Mouse (Mus musculus) spleen, postnatal 36 days (tissue): Measurements from ENCODE around the gene Mrps24.

Experiments used
- DNase-seq, 2 experiments: peaks; one replicate each; pipeline ENCODE4 v3.0.0; 2022; ENCODE audit warnings: low spot score in 2 of 2, mixed read lengths in 1 of 2

Gene Mrps24

GRCm38 (mm10) chr11:5706874-5707529 is 8.5 kb downstream of the Mrps24 start:
- peak; percentile 31 to 36 for DNase-seq

DNA sequence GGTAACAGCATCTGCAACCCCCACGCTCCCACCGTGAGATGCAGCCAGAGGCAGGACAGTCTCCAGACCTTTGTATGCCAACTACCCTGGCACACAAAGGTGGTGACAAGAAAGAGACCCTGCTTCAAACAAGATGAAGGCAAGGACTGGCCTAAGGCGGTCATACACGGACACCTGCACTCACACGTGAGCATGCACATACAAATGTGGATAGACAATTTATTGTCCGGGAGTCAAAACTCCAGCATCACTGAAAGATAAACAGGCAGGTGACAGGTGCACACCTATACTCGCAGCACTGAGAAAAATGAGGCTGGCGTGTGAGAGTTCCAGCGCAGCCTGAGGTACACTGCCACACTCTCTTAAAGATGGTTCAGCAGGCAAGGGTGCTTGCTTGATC is 9.5 kb downstream of the Mrps24 start:
- no peak for DNase-seq

GRCm38 (mm10) chr11:5703341-5703740 is 12.1 kb downstream of the Mrps24 start:
- DNase-seq = no peak

DNA sequence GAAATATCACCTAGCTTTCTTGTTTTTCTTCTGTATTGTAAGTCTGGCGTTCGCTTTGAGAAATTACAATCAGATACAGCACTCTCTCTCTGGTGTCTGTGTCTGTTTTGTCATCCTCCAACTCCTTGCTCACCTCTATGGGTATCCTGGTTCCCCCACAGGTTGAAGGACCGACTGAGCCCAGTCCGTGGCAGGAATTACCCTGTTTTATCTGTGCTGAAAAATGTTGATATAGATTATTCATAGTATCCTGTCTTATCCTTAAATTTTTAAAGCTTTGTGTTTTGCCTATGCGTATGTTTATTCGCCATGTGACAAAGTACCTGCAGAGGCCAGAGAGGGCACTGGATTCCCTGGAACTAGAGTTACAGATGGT is 12.5 kb downstream of the Mrps24 start:
- no peak for DNase-seq

- no peak for DNase-seq
Observed at GRCm38 (mm10) chr11:5702271-5702956, 13.1 kb downstream of the Mrps24 start.

- no peak for DNase-seq
Observed at GRCm38 (mm10) chr11:5701821-5702220, 13.7 kb downstream of the Mrps24 start.

- no peak for DNase-seq
Observed at GRCm38 (mm10) chr11:5701300-5701699, 14.2 kb downstream of the Mrps24 start.

DNA sequence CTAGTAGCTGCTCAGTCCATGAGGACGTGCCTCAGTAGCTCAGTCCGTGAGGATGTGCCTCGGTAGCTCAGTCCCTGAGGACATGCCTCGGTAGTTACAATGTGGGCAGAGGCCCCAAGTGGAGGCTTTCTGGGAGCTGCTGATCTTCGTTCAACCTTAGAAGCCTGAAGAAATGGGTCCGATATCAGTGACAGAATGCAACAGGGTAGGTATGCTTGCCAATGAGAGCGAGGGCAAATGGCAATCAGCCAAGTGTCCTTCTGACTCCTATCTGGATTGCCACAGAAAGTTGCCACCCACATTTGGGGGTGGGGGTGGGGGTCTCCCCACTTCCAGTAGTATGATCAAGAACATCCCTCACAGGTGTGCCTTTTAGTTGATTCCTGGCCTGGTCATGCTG is 14.7 kb downstream of the Mrps24 start:
- peak in 1 of 2 experiments; percentile 21 for DNase-seq

- no peak for DNase-seq
Observed at GRCm38 (mm10) chr11:5691775-5692174, 23.7 kb downstream of the Mrps24 start.

DNA sequence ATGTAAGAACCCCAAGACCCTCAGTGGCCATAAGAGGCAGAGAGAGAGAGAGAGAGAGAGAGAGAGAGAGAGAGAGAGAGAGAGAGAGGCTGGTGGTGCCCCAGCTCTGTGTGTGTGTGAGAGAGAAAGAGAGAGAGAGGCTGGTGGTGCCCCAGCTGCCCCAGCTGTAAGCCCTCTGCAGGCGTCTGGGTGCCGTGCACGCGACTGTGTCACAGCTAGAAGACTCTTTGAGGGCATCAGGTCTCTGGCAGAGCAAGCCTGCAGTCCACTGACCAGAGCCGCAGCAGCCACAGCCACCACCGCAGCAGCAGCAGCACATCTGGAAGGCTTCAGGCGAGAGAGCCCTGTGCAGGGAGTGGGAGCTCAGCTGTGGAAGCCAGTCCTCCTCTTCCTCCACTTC is 31.2 kb downstream of the Mrps24 start:
- no peak for DNase-seq

- DNase-seq = no peak
Observed at GRCm38 (mm10) chr11:5682541-5682940, 32.9 kb downstream of the Mrps24 start.
